7 mouse cellular contexts compared by ENCODE assay signal in genomic region chr2:68861721-68862463, GRCm38 (mm10). TPM values are rescaled to one million over a fixed set of nuclear protein-coding genes. Genes with fewer than 3 reads are reported as not detected.
DNase-seq lines count a peak whose midpoint lies in the region; ATAC-seq and TF ChIP-seq lines count a peak whose summit lies in the region.

No protein-coding gene starts in this region.

- TF ChIP-seq CTCF in spleen, adult 2 months (IDR thresholded peaks at IDR 0.05; ENCODE audit: extremely low read depth, insufficient read depth, insufficient read length, insufficient replicate concordance): no peak

- H3K4me1 ChIP-seq in midbrain, embryonic 11.5 days (ENCODE audit: control insufficient read depth, insufficient read depth, low read length): peaks cover 6% of the 10 kb centered on the region; the same call in 1 of the 2 replicates
- peaks cover 5% of the 10 kb centered on the region; the same call in 1 of the 2 replicates for H3K4me1 ChIP-seq in spleen, adult 2 months (ENCODE audit: control insufficient read depth, insufficient read depth, insufficient read length)

- H3K9me3 ChIP-seq in midbrain, embryonic 11.5 days (ENCODE audit: control insufficient read depth, low read length): no peaks in the 10 kb centered on the region

- under 1% methylated on average over 57 of the region's 64 CpGs for WGBS in midbrain, embryonic 11.5 days
- under 1% methylated on average over 63 of the region's 64 CpGs for WGBS in spleen, adult 2 months

- H3K27ac ChIP-seq in midbrain, embryonic 11.5 days (ENCODE audit: low read depth, low read length): peak overlapping the region; percentile 57
- no peak overlapping the region for H3K27ac ChIP-seq in spleen, adult 2 months (ENCODE audit: insufficient read depth, low read length)

- peak overlapping the region; percentile 74 for H3K4me2 ChIP-seq in midbrain, embryonic 11.5 days

- DNase-seq in adrenal gland, adult (ENCODE audit: inconsistent age in 2 of 2, low spot score in 1 of 2): peak; percentile 35 to 82
- DNase-seq in gastrocnemius, postnatal 25 days: peak; percentile 26
- peak; percentile 53 for DNase-seq in left cerebral cortex, postnatal 4 days
- DNase-seq in midbrain, embryonic 11.5 days (ENCODE audit: low spot score, missing footprints): no peak
- peak in 1 of 2 experiments; percentile 17 for DNase-seq in spleen, adult 2 months (ENCODE audit: low read depth in 1 of 2, low spot score in 2 of 2)

- no peaks in the 10 kb centered on the region for H3K36me3 ChIP-seq in midbrain, embryonic 11.5 days (ENCODE audit: control insufficient read depth, insufficient read depth, low read length)
- H3K36me3 ChIP-seq in spleen, adult 2 months (ENCODE audit: control insufficient read depth, insufficient read depth, low read length): no peaks in the 10 kb centered on the region

- peak; percentile 12 for ATAC-seq in common myeloid progenitor, adult 5-6 weeks (replicated peaks; ENCODE audit: low read depth, poor library complexity, severe bottlenecking)
- peak; percentile 27 for ATAC-seq in inflammation-experienced regulatory T-cells, adult 6 months
- peak; percentile 75 for ATAC-seq in midbrain, embryonic 11.5 days (ENCODE audit: low FRiP score)

- TF ChIP-seq POLR2A in spleen, adult 2 months (IDR thresholded peaks at IDR 0.05; ENCODE audit: low read depth, low read length): no peak

- H3K9ac ChIP-seq in midbrain, embryonic 11.5 days (ENCODE audit: low read length): peak overlapping the region; percentile 94

- intact Hi-C loops in left cerebral cortex, postnatal 4 days (cut with DNase I): loop anchor here (10.0 kb wide), 1 partner anchor 243 kb away; no protein-coding TSS in a partner anchor

- peak overlapping the region; percentile 79 for H3K4me3 ChIP-seq in midbrain, embryonic 11.5 days (ENCODE audit: low read depth, low read length)
- peak overlapping the region; percentile 67 for H3K4me3 ChIP-seq in spleen, adult 2 months (ENCODE audit: extremely low read depth, insufficient read depth, insufficient read length)

- peaks cover 7% of the 10 kb centered on the region for H3K27me3 ChIP-seq in midbrain, embryonic 11.5 days (ENCODE audit: control insufficient read depth, insufficient read depth, low read length)
- no peaks in the 10 kb centered on the region for H3K27me3 ChIP-seq in spleen, adult 2 months (ENCODE audit: control insufficient read depth, insufficient read depth, low read length)

RNA-seq across cellular contexts. Expression of gene Cers6, which starts 0.7 kb away (rescaled TPM):
- 9.9 and 16.4 TPM in 2 replicates for total RNA-seq in common myeloid progenitor, adult 5-6 weeks (2017)
- 1 to 10 TPM; 1.7 to 2.5 TPM for total RNA-seq in gastrocnemius, postnatal 25 days (2021)
- polyA plus RNA-seq in inflammation-experienced regulatory T-cells, adult 6 months (2017; shearing (Covaris generic)): 1 to 10 TPM; 1.8 to 3.8 (median 3.0) TPM
- total RNA-seq in left cerebral cortex, postnatal 4 days (2021): 10 to 100 TPM; 78.1 to 87.2 TPM
- polyA plus RNA-seq in midbrain, embryonic 11.5 days (2014; fragmentation: Nextera tagmentation; extraction: Ambion mirVana): 32.1 and 34.0 TPM in 2 replicates
- 3.5 and 5.8 TPM in 2 replicates for polyA plus RNA-seq in spleen, adult 2 months (2012; rRNA removed)

Comparison
In these comparisons a context has a peak if more than half of its experiments do, and no peak if none do; other contexts are left out.
1. ATAC-seq: peak in every context shown above with its lines; median percentile 75 in midbrain, embryonic 11.5 days; 27 in inflammation-experienced regulatory T-cells, adult 6 months; 12 in common myeloid progenitor, adult 5-6 weeks.